Mouse (Mus musculus): Measurements from ENCODE around the gene Faiml.

The Faiml gene

DNA sequence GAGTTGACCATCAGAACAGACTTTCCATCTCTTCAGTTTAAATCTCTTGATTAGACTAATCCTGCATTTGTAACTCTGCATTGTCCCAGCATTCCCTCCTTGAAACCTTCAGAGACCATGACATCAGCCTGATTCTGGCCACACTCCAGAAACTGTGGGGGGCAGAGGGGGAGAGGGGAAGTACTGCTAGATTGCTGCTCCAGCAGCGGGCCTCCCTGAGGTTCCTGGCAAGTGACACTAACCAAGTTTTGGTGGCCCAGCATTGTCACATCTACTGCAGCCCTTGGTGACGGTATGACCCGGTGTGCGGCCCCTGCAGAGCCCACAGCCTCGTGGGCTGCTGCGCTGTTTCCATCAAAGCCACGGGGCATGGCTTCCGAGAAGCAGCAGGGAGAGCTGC lies 56.8 kb downstream of the Faiml start:
- no peak for DNase-seq (ENCODE audit: low read depth, low spot score)
